Mouse (Mus musculus) brain, embryonic 14.5 days (tissue): ENCODE results near the gene Pou3f1.

Experiments used
- CTCF ChIP-seq: fragments of 200-500 bp; IDR thresholded peaks from 2 replicates; pipeline ENCODE4 v1.5.1; 2012; ENCODE audit warnings: inconsistent platforms, mild to moderate bottlenecking, moderate library complexity, borderline replicate concordance; ENCODE audit not compliant: insufficient read depth, insufficient read length; ENCODE audit errors: extremely low read depth
- POLR2A ChIP-seq: fragments of 200-500 bp; IDR thresholded peaks from 2 replicates; pipeline ENCODE4 v1.6.1; 2012; ENCODE audit warnings: mild to moderate bottlenecking, inconsistent platforms, borderline replicate concordance; ENCODE audit not compliant: poor library complexity, insufficient read depth, insufficient read length, severe bottlenecking; ENCODE audit errors: extremely low read depth

DNA sequence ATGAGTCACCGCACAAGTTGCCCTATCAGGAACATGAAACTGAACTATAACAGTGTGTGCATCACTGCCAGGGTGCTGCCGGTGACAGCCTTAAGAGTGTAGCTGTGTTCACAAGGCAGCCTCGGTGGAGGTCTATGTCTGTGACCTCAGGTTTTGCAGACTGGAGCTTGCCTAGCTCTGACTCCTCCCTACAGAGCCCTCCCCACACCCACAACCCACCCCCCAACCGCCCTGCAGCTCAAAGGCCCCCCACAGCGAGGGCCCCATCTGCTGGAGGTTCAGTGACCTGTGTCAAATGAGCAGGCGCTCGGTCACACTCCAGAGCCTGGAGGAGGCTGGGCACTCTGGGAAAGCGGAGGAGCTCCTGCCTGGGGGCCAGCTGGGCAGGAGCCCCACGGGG is 3.7 kb upstream of the Pou3f1 start:
- TF ChIP-seq POLR2A, result no peak
- no peak for TF ChIP-seq CTCF
